Mouse (Mus musculus) CH12.LX (cell line): ENCODE results near the gene Rbm47.

ENCODE experiments used
- CTCF ChIP-seq, 2 experiments: IDR thresholded peaks in 1 of 2; conservative IDR thresholded peaks in 1 of 2; 2 replicates each; pipeline ENCODE4 v1.5.1; 2011 to 2012; ENCODE audit warnings: low read depth in 2 of 2, low read length in 2 of 2, improper control_type of control experiment in 1 of 2, inconsistent platforms in 1 of 2, mild to moderate bottlenecking in 1 of 2, moderate library complexity in 1 of 2
- HCFC1 ChIP-seq: IDR thresholded peaks from 2 replicates; pipeline ENCODE4 v1.6.1; 2012; ENCODE audit warnings: low read depth, mild to moderate bottlenecking, inconsistent platforms, low read length, improper control_type of control experiment
- MAFK ChIP-seq: IDR thresholded peaks from 2 replicates; pipeline ENCODE4 v1.6.1; 2011; ENCODE audit warnings: low read length, improper control_type of control experiment; ENCODE audit not compliant: insufficient replicate concordance
- NRF1 ChIP-seq: IDR thresholded peaks from 2 replicates; pipeline ENCODE4 v1.6.1; 2014; ENCODE audit warnings: low read depth, mild to moderate bottlenecking, inconsistent platforms, low read length, improper control_type of control experiment, moderate library complexity
- POLR2A ChIP-seq: IDR thresholded peaks from 2 replicates; pipeline ENCODE4 v1.6.1; 2011; ENCODE audit warnings: low read depth, mild to moderate bottlenecking, improper control_type of control experiment, low read length

- TF ChIP-seq NRF1 (no peak), POLR2A (no peak), CTCF (conservative IDR thresholded peaks at IDR 0.05 in 1 of 2, IDR thresholded peaks at IDR 0.05 in 1 of 2; ENCODE audit: low read depth in 2 of 2, low read length in 2 of 2) (no peak), MAFK (no peak), HCFC1 (no peak)
Measured at GRCm38 (mm10) chr5:66026796-66027195, 146.1 kb downstream of the Rbm47 start.
